Mouse (Mus musculus) liver, adult 2 months (tissue): ENCODE data around the gene 6430531B16Rik.

ENCODE experiments used
- CTCF ChIP-seq: fragments of 200-500 bp; IDR thresholded peaks from 2 replicates; pipeline ENCODE4 v1.5.1; 2011; ENCODE audit warnings: low read depth, low read length, control low read depth
- POLR2A ChIP-seq: fragments of 200-500 bp; IDR thresholded peaks from 2 replicates; pipeline ENCODE4 v1.6.1; 2011; ENCODE audit warnings: low read length, control low read depth; ENCODE audit not compliant: insufficient read depth; ENCODE audit errors: extremely low read depth

DNA sequence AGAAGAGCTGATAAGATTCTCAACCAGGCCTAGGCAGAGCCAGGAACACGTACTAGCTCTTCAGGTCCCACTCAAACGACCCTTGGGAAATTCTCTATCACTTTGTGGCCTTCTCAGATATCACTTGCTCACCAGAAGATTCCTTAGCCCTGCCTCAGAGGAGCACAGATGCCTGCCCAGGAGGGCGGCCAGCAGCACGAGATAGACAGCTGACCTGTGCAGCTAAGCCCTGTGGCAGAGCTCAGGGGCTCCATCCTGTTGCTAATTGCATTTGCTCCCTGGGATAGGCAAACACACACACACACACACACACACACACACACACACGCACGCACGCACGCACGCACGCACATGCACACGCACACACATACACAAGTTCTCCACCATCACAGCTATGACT, 3.5 kb upstream of the 6430531B16Rik start:
- TF ChIP-seq CTCF, result no peak
- no peak for TF ChIP-seq POLR2A
